Mouse (Mus musculus) C2C12 (cell line): ENCODE data around the gene Trpm4. TPM values are rescaled to one million over a fixed set of nuclear protein-coding genes. Genes with fewer than 3 reads are reported as not detected.

Experiments used
- H3K27me3 ChIP-seq: one replicate; pipeline ENCODE4 v1.6.1; 2011; ENCODE audit not compliant: control insufficient read depth, insufficient read depth, insufficient read length
- H3K36me3 ChIP-seq: one replicate; pipeline ENCODE4 v1.6.1; 2011; ENCODE audit not compliant: control insufficient read depth, insufficient read depth
- H3K4me3 ChIP-seq: one replicate; pipeline ENCODE4 v1.5.1; 2011; ENCODE audit warnings: mild to moderate bottlenecking, control low read depth; ENCODE audit not compliant: poor library complexity, insufficient read depth, severe bottlenecking
- H3K79me2 ChIP-seq: one replicate; pipeline ENCODE4 v1.6.1; 2011; ENCODE audit not compliant: control insufficient read depth, insufficient read depth
- H3K79me3 ChIP-seq: one replicate; pipeline ENCODE4 v1.6.1; 2011; ENCODE audit warnings: low read depth, control low read depth
- H3ac ChIP-seq: one replicate; pipeline ENCODE3; 2011; ENCODE audit warnings: low read depth; ENCODE audit not compliant: control insufficient read depth, insufficient read length
- CEBPB ChIP-seq: IDR thresholded peaks from one replicate; pipeline ENCODE4 v1.6.1; 2011; ENCODE audit warnings: low read depth, mild to moderate bottlenecking, control low read depth, moderate library complexity
- CTCF ChIP-seq: IDR thresholded peaks from one replicate; pipeline ENCODE4 v1.5.1; 2011; ENCODE audit not compliant: control insufficient read depth, insufficient read depth, insufficient read length
- FOSL1 ChIP-seq: IDR thresholded peaks from one replicate; pipeline ENCODE4 v1.8.0; 2011; ENCODE audit warnings: mild to moderate bottlenecking, low read length; ENCODE audit not compliant: poor library complexity, insufficient read depth, severe bottlenecking
- MAX ChIP-seq: IDR thresholded peaks from one replicate; pipeline ENCODE4 v1.6.1; 2011; ENCODE audit warnings: mild to moderate bottlenecking, control low read depth
- MYOD1 ChIP-seq: IDR thresholded peaks from one replicate; pipeline ENCODE4 v1.6.1; 2011; ENCODE audit warnings: low read depth; ENCODE audit not compliant: control insufficient read depth, insufficient read length
- MYOG ChIP-seq: IDR thresholded peaks from one replicate; pipeline ENCODE4 v1.6.1; 2011; ENCODE audit not compliant: control insufficient read depth, insufficient read length; ENCODE audit errors: extremely low read depth
- USF1 ChIP-seq: IDR thresholded peaks from one replicate; pipeline ENCODE4 v1.6.1; 2011; ENCODE audit warnings: low read depth, mild to moderate bottlenecking, control low read depth, moderate library complexity
- polyA plus RNA-seq: library from polyadenylated mRNA; unstranded; fragments of >200 nt; fragmentation: generic; extraction: Trizol; gene quantifications from one replicate; pipeline ENCODE4 v1.2.1, GENCODE M21; 2012; ENCODE audit warnings: missing spikeins

Gene Trpm4
- polyA plus RNA-seq, 1 experiment, result 10.6 TPM

DNA sequence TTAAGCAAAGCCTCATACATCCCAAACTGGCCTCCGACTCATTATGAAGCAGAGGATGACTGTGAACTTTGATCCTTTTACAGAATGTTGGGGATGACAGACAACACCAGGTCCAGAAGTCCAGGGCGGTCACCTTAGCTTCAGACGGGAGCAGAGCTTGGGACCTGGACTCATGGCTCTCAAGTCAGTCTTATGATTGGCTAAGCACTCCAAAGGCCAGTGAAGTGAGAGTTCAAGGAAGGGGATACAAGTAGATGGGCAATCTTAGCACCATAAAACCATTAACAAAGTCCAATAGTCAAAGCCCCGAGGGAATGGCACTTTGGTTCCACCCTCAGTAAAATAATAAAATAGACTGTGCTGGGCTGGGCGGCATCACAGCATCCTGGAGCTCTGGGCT, 10.5 kb downstream of the Trpm4 start:
- Histone ChIP-seq H3ac (no peak overlapping the region), H3K36me3 (no peaks in the 10 kb centered on the region), H3K79me3 (no peaks in the 10 kb centered on the region), H3K4me3 (no peak overlapping the region), H3K27me3 (no peaks in the 10 kb centered on the region), H3K79me2 (no peaks in the 10 kb centered on the region)
- no peak for TF ChIP-seq USF1
- no peak for TF ChIP-seq CTCF
- TF ChIP-seq MYOG, result no peak
- no peak for TF ChIP-seq CEBPB
- no peak for TF ChIP-seq FOSL1

DNA sequence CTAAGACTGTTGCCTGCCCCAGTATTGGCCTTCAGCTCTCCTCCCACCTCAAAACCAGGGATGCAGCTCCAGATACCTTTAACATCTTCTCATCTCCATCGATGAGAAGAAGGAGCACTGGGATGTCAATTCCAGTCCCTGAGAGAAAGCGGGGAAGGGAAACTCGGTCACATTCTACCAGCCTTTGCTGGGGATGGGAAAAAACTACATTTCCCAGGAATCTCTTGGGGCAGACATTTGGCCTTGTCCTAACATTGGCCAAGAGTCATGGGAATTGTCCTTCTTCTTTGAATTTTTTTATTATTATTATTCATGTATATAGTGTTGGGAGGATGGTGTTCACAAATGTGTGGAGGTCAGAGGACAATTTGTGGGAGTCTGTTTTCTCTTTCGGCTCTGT, 11.3 kb downstream of the Trpm4 start:
- no peaks in the 10 kb centered on the region for H3K36me3 ChIP-seq
- H3ac ChIP-seq, result no peak overlapping the region
- H3K4me3 ChIP-seq, result no peak overlapping the region
- no peaks in the 10 kb centered on the region for H3K79me3 ChIP-seq
- TF ChIP-seq CTCF, result no peak
- no peak for TF ChIP-seq MYOG
- no peak for TF ChIP-seq FOSL1
- no peak for TF ChIP-seq MAX
- no peak for TF ChIP-seq CEBPB
- no peak for TF ChIP-seq USF1
- no peak for TF ChIP-seq MYOD1
- no peaks in the 10 kb centered on the region for H3K79me2 ChIP-seq
- no peaks in the 10 kb centered on the region for H3K27me3 ChIP-seq

GRCm38 (mm10) chr7:45316536-45316935, 17.0 kb downstream of the Trpm4 start:
- Histone ChIP-seq H3ac (no peak overlapping the region), H3K79me3 (no peaks in the 10 kb centered on the region), H3K36me3 (no peaks in the 10 kb centered on the region), H3K79me2 (no peaks in the 10 kb centered on the region), H3K4me3 (no peak overlapping the region), H3K27me3 (no peaks in the 10 kb centered on the region)
- no peak for TF ChIP-seq MYOD1
- TF ChIP-seq USF1, result no peak
- TF ChIP-seq FOSL1, result no peak
- TF ChIP-seq CTCF, result no peak
- TF ChIP-seq MAX, result no peak
- TF ChIP-seq CEBPB, result no peak
- no peak for TF ChIP-seq MYOG

DNA sequence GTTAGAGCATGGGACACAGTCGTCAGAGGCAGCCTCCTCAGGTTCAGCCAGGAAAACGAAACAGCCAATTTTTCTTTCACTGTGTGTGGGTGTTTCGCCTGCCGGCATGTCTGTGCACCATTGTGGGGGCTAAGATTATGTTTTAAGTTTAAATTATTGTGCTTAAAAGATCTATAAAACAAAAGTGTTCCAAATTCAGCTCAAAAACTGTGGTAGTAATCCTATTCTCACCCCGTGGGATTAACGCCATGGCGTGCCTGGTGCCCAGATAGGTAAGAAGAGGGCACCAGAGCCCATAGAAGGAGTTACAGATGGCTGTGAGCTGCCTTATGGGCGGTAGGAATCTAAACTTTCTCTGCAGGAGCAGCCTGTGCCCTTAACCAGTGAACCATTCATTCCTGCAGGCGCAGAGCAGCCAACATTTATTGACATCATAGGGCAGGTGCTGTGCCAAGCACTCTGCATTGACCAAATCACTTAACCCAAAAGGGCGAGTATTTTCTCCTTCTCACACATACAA, 18.3 kb downstream of the Trpm4 start:
- no peaks in the 10 kb centered on the region for H3K27me3 ChIP-seq
- H3K4me3 ChIP-seq, result no peak overlapping the region
- H3K79me3 ChIP-seq, result no peaks in the 10 kb centered on the region
- no peaks in the 10 kb centered on the region for H3K79me2 ChIP-seq
- no peak for TF ChIP-seq MYOG
- TF ChIP-seq USF1, result no peak
- no peak for TF ChIP-seq CTCF
- TF ChIP-seq FOSL1, result no peak
- TF ChIP-seq CEBPB, result no peak
- no peak for TF ChIP-seq MAX
- no peak for TF ChIP-seq MYOD1
- no peak overlapping the region for H3ac ChIP-seq
- no peaks in the 10 kb centered on the region for H3K36me3 ChIP-seq

GRCm38 (mm10) chr7:45313495-45313894, 20.1 kb downstream of the Trpm4 start:
- Histone ChIP-seq H3ac (no peak overlapping the region), H3K27me3 (no peaks in the 10 kb centered on the region), H3K4me3 (no peak overlapping the region), H3K79me2 (no peaks in the 10 kb centered on the region), H3K36me3 (no peaks in the 10 kb centered on the region), H3K79me3 (no peaks in the 10 kb centered on the region)
- no peak for TF ChIP-seq MYOG
- no peak for TF ChIP-seq CTCF
- no peak for TF ChIP-seq MYOD1
- TF ChIP-seq CEBPB, result no peak
- no peak for TF ChIP-seq FOSL1

GRCm38 (mm10) chr7:45312686-45313453, 20.7 kb downstream of the Trpm4 start:
- Histone ChIP-seq H3K36me3 (no peaks in the 10 kb centered on the region), H3K27me3 (no peaks in the 10 kb centered on the region), H3ac (no peak overlapping the region), H3K4me3 (no peak overlapping the region), H3K79me2 (no peaks in the 10 kb centered on the region), H3K79me3 (no peaks in the 10 kb centered on the region)
- peak; percentile 12 for TF ChIP-seq MAX
- no peak for TF ChIP-seq MYOD1
